Mouse (Mus musculus) neural tube, embryonic 11.5 days (tissue): ENCODE results near the gene 9130213A22Rik. TPM values are rescaled to one million over a fixed set of nuclear protein-coding genes. Genes with fewer than 3 reads are reported as not detected.

Experiments
- ATAC-seq: fragments of 200-750 bp; cut with Nextera tagmentation; 2 replicates; pipeline ENCODE4 v1.8.0; 2017; ENCODE audit warnings: moderate number of reproducible peaks, mild to moderate bottlenecking, moderate TSS enrichment, moderate library complexity; ENCODE audit not compliant: insufficient read depth, low FRiP score, low TSS enrichment
- DNase-seq: peaks from one replicate; pipeline ENCODE4 v3.0.0-alpha.2; 2015; ENCODE audit warnings: low spot score
- H3K27ac ChIP-seq: fragments of 300-500 bp; sonication (generic); 2 replicates; pipeline ENCODE4 v1.5.1; 2014; ENCODE audit warnings: low read depth, mild to moderate bottlenecking, low read length
- H3K27me3 ChIP-seq: fragments of 300-500 bp; sonication (generic); 2 replicates; pipeline ENCODE4 v1.6.1; 2014; ENCODE audit warnings: mild to moderate bottlenecking, low read length, mixed read lengths; ENCODE audit not compliant: control insufficient read depth, insufficient read depth
- H3K36me3 ChIP-seq: fragments of 300-500 bp; sonication (generic); 2 replicates; pipeline ENCODE4 v1.6.1; 2014; ENCODE audit warnings: mild to moderate bottlenecking, low read length, moderate library complexity, mixed read lengths; ENCODE audit not compliant: control insufficient read depth, insufficient read depth
- H3K4me1 ChIP-seq: fragments of 300-500 bp; sonication (generic); 2 replicates; pipeline ENCODE4 v1.6.1; 2014; ENCODE audit warnings: low read length, mixed read lengths; ENCODE audit not compliant: control insufficient read depth, insufficient read depth
- H3K4me2 ChIP-seq: fragments of 300-500 bp; sonication (generic); 2 replicates; pipeline ENCODE4 v1.6.1; 2014; ENCODE audit warnings: low read depth, mild to moderate bottlenecking, moderate library complexity
- H3K4me3 ChIP-seq: fragments of 300-500 bp; sonication (generic); 2 replicates; pipeline ENCODE4 v1.5.1; 2014; ENCODE audit warnings: low read depth, low read length
- H3K9ac ChIP-seq: fragments of 300-500 bp; sonication (generic); 2 replicates; pipeline ENCODE4 v1.6.1; 2014; ENCODE audit warnings: mild to moderate bottlenecking, low read length
- H3K9me3 ChIP-seq: fragments of 300-500 bp; sonication (generic); 2 replicates; pipeline ENCODE4 v1.6.1; 2016; ENCODE audit warnings: low read length; ENCODE audit not compliant: control insufficient read depth
- WGBS: fragments of 180-500 bp; shearing (Covaris S2); extraction: QIAGEN DNeasy Blood & Tissue Kit; methylation state at CpG from one replicate; pipeline ENCODE4 v1.1.7; 2014; 5-methylcytosine and 5-hydroxymethylcytosine counted together
- polyA plus RNA-seq: library from polyadenylated mRNA; unstranded; fragments of >200 nt; fragmentation: Nextera tagmentation; extraction: Ambion mirVana; gene quantifications from 2 replicates; pipeline ENCODE4 v1.2.1, GENCODE M21; 2014

Gene 9130213A22Rik
- polyA plus RNA-seq, 1 experiment from 2014 or later = not detected

DNA sequence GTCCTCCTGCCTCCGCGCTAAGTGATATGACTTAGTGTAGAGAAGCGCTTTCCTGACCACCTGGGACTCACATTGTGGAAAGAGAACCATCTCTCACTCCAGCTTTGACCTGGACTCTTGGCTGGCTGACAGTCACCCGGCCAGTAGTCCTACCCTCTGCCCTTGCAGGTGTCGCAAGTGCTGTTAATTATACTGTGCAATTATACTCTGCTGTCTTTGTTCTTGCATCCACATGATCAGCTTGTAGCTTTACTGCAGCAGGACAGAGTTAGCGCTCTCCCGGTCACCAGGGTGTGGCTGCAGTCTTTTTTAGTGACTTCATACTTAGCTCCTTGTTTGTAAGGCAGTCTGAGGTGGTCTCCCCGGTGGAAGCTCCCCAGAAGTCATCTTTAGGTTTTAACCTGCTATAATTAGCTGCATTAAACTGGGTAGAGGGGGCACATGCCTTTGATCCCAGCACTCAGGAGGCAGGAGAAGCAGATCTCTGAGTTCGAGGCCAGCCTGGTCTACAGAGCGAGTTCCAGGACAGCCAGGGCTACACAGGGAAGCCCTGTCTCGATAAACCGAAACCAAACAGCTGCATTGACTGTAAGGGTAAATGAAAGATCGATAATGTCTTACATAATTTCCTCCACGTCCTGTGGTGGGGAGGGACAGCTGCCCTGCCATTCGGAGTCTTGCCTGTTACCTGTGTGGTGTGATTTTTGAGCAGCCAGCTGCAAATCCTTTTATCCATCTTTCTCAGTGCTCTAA lies 42.1 kb downstream of the 9130213A22Rik start:
- Histone ChIP-seq H3K27ac (no peak overlapping the region), H3K4me2 (no peak overlapping the region), H3K27me3 (no peaks in the 10 kb centered on the region), H3K4me3 (no peak overlapping the region), H3K9ac (no peak overlapping the region), H3K9me3 (no peaks in the 10 kb centered on the region), H3K36me3 (no peaks in the 10 kb centered on the region), H3K4me1 (no peaks in the 10 kb centered on the region)
- WGBS = 78% methylated on average over 15 of the region's 15 CpGs
- ATAC-seq (no peak), DNase-seq (no peak)

DNA sequence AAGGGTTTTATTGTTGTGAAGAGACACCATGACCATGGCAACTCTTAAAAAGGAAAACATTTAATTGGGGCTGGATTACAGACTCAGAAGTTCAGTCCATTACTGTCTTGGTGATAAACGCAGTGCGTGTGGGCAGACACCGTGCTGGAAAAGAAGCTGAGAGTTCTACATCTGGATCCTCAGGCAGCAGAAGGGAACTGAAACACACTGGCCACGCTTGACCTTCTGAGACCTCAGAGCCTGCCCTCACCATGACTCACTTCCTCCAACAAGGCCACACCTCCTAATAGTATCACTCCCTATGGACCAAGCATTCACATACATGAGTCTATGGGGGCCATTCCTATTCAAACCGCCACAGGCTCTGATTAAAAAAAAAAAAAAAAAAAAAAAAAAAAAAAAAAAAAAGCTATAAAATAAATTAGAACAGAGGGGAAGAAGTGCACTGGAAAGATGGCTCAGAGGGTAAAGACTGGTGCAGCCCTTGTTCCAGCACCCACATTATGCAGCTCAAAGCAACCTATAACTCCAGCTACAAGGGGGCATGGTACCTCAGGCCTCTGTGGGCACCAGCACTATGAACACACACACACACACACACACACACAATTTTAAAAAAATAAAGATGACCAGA lies 43.5 kb downstream of the 9130213A22Rik start:
- ATAC-seq (no peak), DNase-seq (no peak)
- Histone ChIP-seq H3K4me3 (no peak overlapping the region), H3K36me3 (no peaks in the 10 kb centered on the region), H3K9me3 (no peaks in the 10 kb centered on the region), H3K4me1 (no peaks in the 10 kb centered on the region), H3K27me3 (no peaks in the 10 kb centered on the region), H3K9ac (no peak overlapping the region), H3K27ac (no peak overlapping the region), H3K4me2 (no peak overlapping the region)
- 66% methylated on average over 5 of the region's 5 CpGs for WGBS

DNA sequence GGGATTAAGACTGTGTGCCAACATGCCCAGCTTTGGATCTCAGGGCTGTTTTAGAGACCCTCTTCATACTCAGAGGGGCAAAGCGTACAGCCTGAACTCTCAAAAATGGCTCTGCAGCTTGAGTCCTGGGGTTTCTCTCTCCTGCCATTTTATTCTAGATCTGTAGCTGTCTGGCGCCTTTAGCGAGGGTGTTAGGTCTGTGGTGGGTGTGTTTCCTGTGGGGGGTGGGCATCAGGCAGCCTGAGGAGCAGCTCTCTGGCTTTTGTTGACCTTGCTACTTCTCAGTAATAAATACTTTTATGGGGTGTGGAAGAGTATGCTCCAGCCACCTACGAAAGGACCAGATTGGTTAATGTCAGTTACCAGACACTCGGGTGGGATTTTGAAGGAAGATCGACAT lies 44.3 kb downstream of the 9130213A22Rik start:
- WGBS = 73% methylated on average over 6 of the region's 6 CpGs
- no peak overlapping the region for H3K4me2 ChIP-seq
- H3K27me3 ChIP-seq = no peaks in the 10 kb centered on the region
- ATAC-seq (no peak), DNase-seq (no peak)
- no peaks in the 10 kb centered on the region for H3K4me1 ChIP-seq
- no peak overlapping the region for H3K4me3 ChIP-seq
- no peaks in the 10 kb centered on the region for H3K9me3 ChIP-seq
- H3K36me3 ChIP-seq = no peaks in the 10 kb centered on the region
- H3K27ac ChIP-seq = no peak overlapping the region
- H3K9ac ChIP-seq = no peak overlapping the region

DNA sequence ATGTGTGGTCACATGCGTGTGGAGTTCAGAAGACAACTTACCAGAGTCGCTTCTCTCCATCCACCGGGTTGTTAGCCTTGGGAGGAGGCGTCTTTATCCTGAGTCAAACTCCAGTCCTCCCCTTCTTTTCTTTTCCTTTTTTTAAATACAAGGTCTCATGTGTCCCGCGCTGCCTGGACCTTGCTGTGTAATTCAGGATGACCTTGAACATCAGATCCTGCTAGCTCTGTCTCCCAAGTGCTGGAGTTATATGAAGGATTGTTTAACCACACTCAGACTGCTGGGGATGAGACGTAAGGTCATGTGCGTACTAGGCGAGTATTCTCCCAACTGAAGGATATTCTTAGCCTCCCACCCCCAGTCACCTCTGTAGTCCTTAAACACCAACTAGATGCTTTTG lies 45.1 kb downstream of the 9130213A22Rik start:
- H3K4me1 ChIP-seq = peaks cover 2% of the 10 kb centered on the region; the same call in 1 of the 2 replicates
- no peak overlapping the region for H3K27ac ChIP-seq
- H3K4me3 ChIP-seq = no peak overlapping the region
- no peaks in the 10 kb centered on the region for H3K36me3 ChIP-seq
- no peaks in the 10 kb centered on the region for H3K9me3 ChIP-seq
- ATAC-seq = no peak
- no peak overlapping the region for H3K4me2 ChIP-seq
- H3K9ac ChIP-seq = no peak overlapping the region
- H3K27me3 ChIP-seq = no peaks in the 10 kb centered on the region
- DNase-seq = no peak
- WGBS = 92% methylated on average over 9 of the region's 9 CpGs

- H3K4me3 ChIP-seq = no peak overlapping the region
- no peaks in the 10 kb centered on the region for H3K27me3 ChIP-seq
- H3K36me3 ChIP-seq = no peaks in the 10 kb centered on the region
- WGBS = 76% methylated on average over 5 of the region's 5 CpGs
- no peak for DNase-seq
- H3K4me2 ChIP-seq = no peak overlapping the region
- ATAC-seq = no peak
- no peak overlapping the region for H3K27ac ChIP-seq
- H3K9ac ChIP-seq = no peak overlapping the region
- H3K4me1 ChIP-seq = peaks cover 2% of the 10 kb centered on the region; the same call in 1 of the 2 replicates
- no peaks in the 10 kb centered on the region for H3K9me3 ChIP-seq
These were observed 45.8 kb downstream of the 9130213A22Rik start for GRCm38 (mm10) chr11:69076572-69076971.

DNA sequence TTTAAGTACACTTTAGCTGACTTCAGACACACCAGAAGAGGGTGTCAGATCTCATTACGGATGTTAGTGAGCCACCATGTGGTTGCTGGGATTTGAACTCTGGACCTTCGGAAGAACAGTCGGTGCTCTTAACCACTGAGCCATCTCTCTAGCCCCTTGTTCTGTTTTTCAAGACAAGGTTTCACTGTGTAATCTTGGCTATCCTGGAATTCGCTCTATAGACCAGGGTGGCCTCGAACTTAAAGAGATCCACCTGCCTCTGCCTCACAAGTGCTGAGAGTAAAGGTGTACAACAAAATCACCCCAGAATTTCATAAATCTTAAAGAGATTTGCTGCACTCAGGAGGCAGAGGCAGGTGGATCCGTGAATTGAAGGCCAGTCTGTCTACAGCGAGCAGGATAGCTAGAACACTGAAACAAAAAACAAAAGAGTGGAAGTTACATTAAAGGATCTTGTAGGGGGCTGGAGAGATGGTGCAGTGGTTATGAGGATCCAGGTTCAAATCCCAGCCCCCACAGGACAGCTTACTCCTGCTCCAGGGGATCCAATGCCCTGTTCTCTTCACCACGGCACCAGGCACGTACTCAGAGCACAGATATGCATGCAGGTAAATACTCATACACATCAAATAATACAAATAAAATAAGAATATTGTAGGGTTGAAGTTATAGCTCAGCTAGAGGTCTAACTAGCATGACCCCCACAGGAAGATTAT lies 46.5 kb downstream of the 9130213A22Rik start:
- Histone ChIP-seq H3K36me3 (no peaks in the 10 kb centered on the region), H3K4me2 (no peak overlapping the region), H3K9ac (no peak overlapping the region), H3K9me3 (no peaks in the 10 kb centered on the region), H3K4me1 (peaks cover 2% of the 10 kb centered on the region; the same call in 1 of the 2 replicates), H3K4me3 (no peak overlapping the region), H3K27me3 (no peaks in the 10 kb centered on the region), H3K27ac (no peak overlapping the region)
- ATAC-seq (no peak), DNase-seq (no peak)
- WGBS = 45% methylated on average over 8 of the region's 9 CpGs

DNA sequence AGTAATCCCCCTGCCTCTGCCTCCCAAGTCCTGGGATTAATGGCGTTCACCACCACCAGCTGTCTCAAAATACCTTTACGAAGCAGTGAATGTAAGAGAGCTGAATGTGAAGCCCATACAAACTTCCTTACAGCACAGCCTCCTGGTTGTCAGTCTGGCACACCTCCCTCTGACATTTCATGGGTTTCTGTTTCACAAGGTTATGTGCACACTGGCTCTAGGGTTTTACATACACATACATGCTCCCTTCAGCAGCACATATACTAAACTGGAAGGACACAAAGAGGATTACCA lies 47.7 kb downstream of the 9130213A22Rik start:
- Histone ChIP-seq H3K9me3 (no peaks in the 10 kb centered on the region), H3K36me3 (no peaks in the 10 kb centered on the region), H3K27ac (no peak overlapping the region), H3K9ac (no peak overlapping the region), H3K4me1 (peaks cover 2% of the 10 kb centered on the region; the same call in 1 of the 2 replicates), H3K4me3 (no peak overlapping the region), H3K27me3 (no peaks in the 10 kb centered on the region), H3K4me2 (no peak overlapping the region)
- ATAC-seq = no peak
- WGBS = 55% methylated on average over 2 of the region's 2 CpGs
- no peak for DNase-seq

DNA sequence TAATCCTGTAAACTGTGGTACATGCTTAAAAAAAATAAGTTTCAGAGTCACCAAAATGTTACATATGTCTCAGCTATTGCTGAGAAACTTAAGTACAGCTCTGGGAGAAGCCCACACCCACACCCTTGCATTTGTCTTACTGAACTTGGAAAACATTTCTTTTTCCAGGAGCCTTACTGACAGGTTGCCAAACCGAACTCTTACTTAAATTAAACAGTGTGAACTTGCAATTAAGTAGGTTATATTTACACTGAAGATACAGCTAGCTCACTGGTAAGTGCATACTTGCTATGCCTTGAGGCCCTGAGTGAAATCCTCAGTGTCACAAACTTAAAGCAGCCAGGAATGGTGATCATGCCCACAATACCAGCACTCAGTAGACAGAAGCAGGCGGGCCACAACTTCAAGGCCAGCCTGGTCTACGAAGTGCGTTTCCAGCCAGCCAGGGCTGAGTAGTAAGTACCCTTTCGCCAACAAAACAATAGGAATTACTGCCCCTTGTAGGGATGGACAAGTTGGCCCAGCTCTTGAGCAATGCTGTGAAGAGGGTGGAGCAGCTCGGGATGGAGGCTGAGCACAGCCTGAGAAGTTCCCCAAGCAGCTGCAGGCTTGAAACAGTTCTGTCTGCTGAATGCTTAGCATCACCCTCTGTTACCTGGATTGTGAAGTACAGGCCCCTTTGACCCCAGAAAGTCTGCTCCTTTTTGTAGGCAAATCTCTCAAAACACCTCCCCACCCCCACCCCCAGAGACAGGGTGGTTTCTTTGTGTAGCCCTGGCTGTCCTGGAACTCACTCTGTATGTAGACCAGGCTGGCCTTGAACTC lies 48.2 kb downstream of the 9130213A22Rik start:
- no peak for DNase-seq
- Histone ChIP-seq H3K4me3 (no peak overlapping the region), H3K36me3 (no peaks in the 10 kb centered on the region), H3K4me1 (peaks cover 2% of the 10 kb centered on the region; the same call in 1 of the 2 replicates), H3K4me2 (no peak overlapping the region), H3K9me3 (no peaks in the 10 kb centered on the region), H3K27ac (peak overlapping the region; percentile 29; the same call in 1 of the 2 replicates), H3K9ac (no peak overlapping the region), H3K27me3 (no peaks in the 10 kb centered on the region)
- WGBS = 34% methylated on average over 6 of the region's 6 CpGs
- no peak for ATAC-seq
